ENCODE assay signal across 8 mouse cellular contexts in the genomic region with DNA sequence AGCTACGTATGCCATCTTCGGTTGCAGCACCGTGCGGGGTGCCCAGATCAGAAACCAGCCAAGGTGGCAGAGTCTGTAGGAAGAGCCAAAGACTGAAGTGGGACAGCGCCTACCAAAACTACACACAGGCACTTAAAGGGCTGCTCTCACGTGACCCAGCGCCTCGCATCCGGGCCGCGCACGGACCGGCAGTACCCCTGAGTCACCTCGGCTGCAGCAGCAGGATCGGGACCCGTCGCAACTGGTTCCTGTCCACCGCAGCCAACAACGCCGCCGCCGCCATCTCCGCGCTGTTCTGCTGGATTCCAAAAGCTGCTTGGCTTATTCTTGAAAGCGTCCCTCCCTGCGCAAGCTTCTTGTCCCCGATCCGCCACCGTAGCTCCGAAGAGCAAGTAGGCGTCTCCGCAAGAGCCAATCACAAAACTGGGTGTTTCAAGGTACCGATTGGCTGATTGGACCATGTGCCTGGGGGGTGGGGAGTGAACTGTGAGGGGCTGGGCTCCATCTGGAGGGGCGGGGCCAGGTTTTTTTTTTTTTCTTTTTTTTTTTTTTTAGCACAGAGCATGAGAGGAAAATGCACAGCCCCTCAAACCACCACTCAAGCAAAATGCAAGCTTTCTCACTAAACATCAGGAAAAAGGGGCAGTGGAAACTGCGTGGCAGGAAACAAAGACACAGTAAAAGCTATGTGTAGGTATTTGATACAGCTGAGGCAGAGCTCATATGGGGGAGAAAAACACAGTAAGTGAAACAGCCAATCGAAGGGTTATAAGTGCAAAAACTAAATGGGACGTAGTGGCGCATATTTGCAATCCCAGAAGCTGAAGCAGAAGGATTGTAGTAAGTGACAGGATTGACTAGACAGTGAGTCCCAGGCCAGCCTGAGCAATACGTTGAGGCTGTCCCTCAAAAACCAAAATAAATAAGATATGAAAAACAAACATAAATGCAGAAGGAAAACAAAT. TPM values are rescaled to one million over a fixed set of nuclear protein-coding genes. Genes with fewer than 3 reads are reported as not detected.
DNase-seq lines count a peak whose midpoint lies in the region; ATAC-seq and TF ChIP-seq lines count a peak whose summit lies in the region.

Gene Mccc1 (minus strand): TSS at position 404 of the 965 bp plus-strand sequence.

- peak within 1 kb of the TSS; percentile 67 for H3K9ac ChIP-seq in forebrain, embryonic 12.5 days
- H3K9ac ChIP-seq in heart, postnatal 0 days (replicated peaks; ENCODE audit: low read depth, low read length): peak within 1 kb of the TSS; percentile 65
- H3K9ac ChIP-seq in liver, embryonic 16.5 days (ENCODE audit: low read depth, low read length): peak within 1 kb of the TSS; percentile 70
- H3K9ac ChIP-seq in neural tube, embryonic 13.5 days: peak within 1 kb of the TSS; percentile 81

- 5% methylated on average over 39 of the region's 39 CpGs for WGBS in forebrain, embryonic 12.5 days
- 5% methylated on average over 39 of the region's 39 CpGs for WGBS in heart, postnatal 0 days
- 3% methylated on average over 39 of the region's 39 CpGs for WGBS in liver, embryonic 16.5 days (ENCODE audit: insufficient replicate concordance)
- WGBS in neural tube, embryonic 13.5 days: 5% methylated on average over 39 of the region's 39 CpGs

- H3K4me1 ChIP-seq in E14TG2a.4 (replicated peaks; ENCODE audit: low read depth, low read length): peaks cover 16% of the 10 kb centered on the region
- peaks cover 14% of the 10 kb centered on the region for H3K4me1 ChIP-seq in forebrain, embryonic 12.5 days
- H3K4me1 ChIP-seq in heart, postnatal 0 days (ENCODE audit: control insufficient read depth, insufficient read depth): peaks cover 9% of the 10 kb centered on the region
- H3K4me1 ChIP-seq in liver, embryonic 16.5 days (ENCODE audit: control insufficient read depth, low read depth, low read length): no peaks in the 10 kb centered on the region; the same call in 1 of the 2 replicates
- peaks cover 22% of the 10 kb centered on the region for H3K4me1 ChIP-seq in neural tube, embryonic 13.5 days (replicated peaks)
- H3K4me1 ChIP-seq in testis, adult 2 months (ENCODE audit: control insufficient read depth, insufficient read depth, low read length): no peaks in the 10 kb centered on the region; the same call in 1 of the 2 replicates

- TF ChIP-seq POLR2A in testis, adult 2 months (IDR thresholded peaks at IDR 0.05; ENCODE audit: control insufficient read depth, low read depth, low read length): peak; percentile 67

- TF ChIP-seq EP300 in heart, postnatal 0 days (IDR thresholded peaks at IDR 0.05; ENCODE audit: low read depth): peak; percentile 68; the same call in 1 of the 2 replicates

- peaks cover 9% of the 10 kb centered on the region for H3K36me3 ChIP-seq in E14TG2a.4 (ENCODE audit: insufficient read depth, low read length)
- H3K36me3 ChIP-seq in forebrain, embryonic 12.5 days (replicated peaks): no peaks in the 10 kb centered on the region
- H3K36me3 ChIP-seq in heart, postnatal 0 days (replicated peaks; ENCODE audit: control insufficient read depth, insufficient read depth, low read length): no peaks in the 10 kb centered on the region
- H3K36me3 ChIP-seq in liver, embryonic 16.5 days (ENCODE audit: control insufficient read depth, insufficient read depth): no peaks in the 10 kb centered on the region
- H3K36me3 ChIP-seq in neural tube, embryonic 13.5 days: 0 out of 2 replicates have a peak, but pooled peaks cover 5% of the 10 kb centered on the region
- no peaks in the 10 kb centered on the region for H3K36me3 ChIP-seq in testis, adult 2 months (ENCODE audit: control insufficient read depth, insufficient read depth, low read length)

- no peaks in the 10 kb centered on the region for H3K9me3 ChIP-seq in E14TG2a.4 (ENCODE audit: low read length)
- no peaks in the 10 kb centered on the region for H3K9me3 ChIP-seq in forebrain, embryonic 12.5 days
- no peaks in the 10 kb centered on the region for H3K9me3 ChIP-seq in heart, postnatal 0 days (replicated peaks; ENCODE audit: control insufficient read depth, low read length)
- no peaks in the 10 kb centered on the region for H3K9me3 ChIP-seq in liver, embryonic 16.5 days (replicated peaks; ENCODE audit: control insufficient read depth, low read length)
- H3K9me3 ChIP-seq in neural tube, embryonic 13.5 days: no peaks in the 10 kb centered on the region

- DNase-seq in c-Kit-positive CD71-positive TER-119-positive erythroid progenitor cells, embryonic 14.5 days (ENCODE audit: low spot score): peak; percentile 91
- peak; percentile 97 for DNase-seq in heart, postnatal 0 days (ENCODE audit: low spot score)
- DNase-seq in kidney, postnatal 4 days: peak; percentile 94 to 97

- H3K27ac ChIP-seq in forebrain, embryonic 12.5 days: peak within 1 kb of the TSS; percentile 88
- peak within 1 kb of the TSS; percentile 87 for H3K27ac ChIP-seq in heart, postnatal 0 days (ENCODE audit: low read depth)
- peak within 1 kb of the TSS; percentile 51 for H3K27ac ChIP-seq in liver, embryonic 16.5 days (ENCODE audit: low read length)
- peak within 1 kb of the TSS; percentile 92 for H3K27ac ChIP-seq in neural tube, embryonic 13.5 days (replicated peaks)
- peak within 1 kb of the TSS; percentile 60 for H3K27ac ChIP-seq in testis, adult 2 months (ENCODE audit: control insufficient read depth, insufficient read depth, low read depth, low read length)

- no peaks in the 10 kb centered on the region for H3K27me3 ChIP-seq in E14TG2a.4 (ENCODE audit: insufficient read depth, low read length)
- H3K27me3 ChIP-seq in forebrain, embryonic 12.5 days: no peaks in the 10 kb centered on the region
- H3K27me3 ChIP-seq in heart, postnatal 0 days (ENCODE audit: control insufficient read depth, insufficient read depth, low read length): no peaks in the 10 kb centered on the region
- no peaks in the 10 kb centered on the region for H3K27me3 ChIP-seq in liver, embryonic 16.5 days (ENCODE audit: control insufficient read depth, insufficient read depth, low read depth, low read length)
- H3K27me3 ChIP-seq in neural tube, embryonic 13.5 days: no peaks in the 10 kb centered on the region
- H3K27me3 ChIP-seq in testis, adult 2 months (ENCODE audit: control insufficient read depth, insufficient read depth, low read length): no peaks in the 10 kb centered on the region

- ATAC-seq in forebrain, embryonic 12.5 days (ENCODE audit: low FRiP score): peak; percentile 100
- ATAC-seq in heart, postnatal 0 days (ENCODE audit: insufficient read depth, low read depth): peak; percentile 99
- ATAC-seq in liver, embryonic 16.5 days (ENCODE audit: low read depth): peak; percentile 100
- ATAC-seq in neural tube, embryonic 13.5 days (ENCODE audit: low read depth): peak; percentile 100

- peak within 1 kb of the TSS; percentile 72 for H3K4me2 ChIP-seq in forebrain, embryonic 12.5 days
- peak within 1 kb of the TSS; percentile 72 for H3K4me2 ChIP-seq in heart, postnatal 0 days (ENCODE audit: low read depth, low read length)
- H3K4me2 ChIP-seq in liver, embryonic 16.5 days (ENCODE audit: low read depth, low read length): peak within 1 kb of the TSS; percentile 83
- peak within 1 kb of the TSS; percentile 71 for H3K4me2 ChIP-seq in neural tube, embryonic 13.5 days

- no peak for TF ChIP-seq CTCF in E14TG2a.4 (conservative IDR thresholded peaks at IDR 0.05; ENCODE audit: low read length)
- TF ChIP-seq CTCF in heart, postnatal 0 days (IDR thresholded peaks at IDR 0.05; ENCODE audit: low read depth): no peak
- TF ChIP-seq CTCF in testis, adult 2 months (IDR thresholded peaks at IDR 0.05; ENCODE audit: control insufficient read depth, insufficient read depth, insufficient replicate concordance, low read depth, low read length): no peak

- H3K4me3 ChIP-seq in E14TG2a.4 (replicated peaks; ENCODE audit: low read length): peak within 1 kb of the TSS; percentile 91
- peak within 1 kb of the TSS; percentile 69 for H3K4me3 ChIP-seq in forebrain, embryonic 12.5 days (replicated peaks)
- peak within 1 kb of the TSS; percentile 67 for H3K4me3 ChIP-seq in heart, postnatal 0 days (ENCODE audit: low read depth, low read length)
- peak within 1 kb of the TSS; percentile 73 for H3K4me3 ChIP-seq in liver, embryonic 16.5 days (ENCODE audit: low read depth, low read length)
- H3K4me3 ChIP-seq in neural tube, embryonic 13.5 days: peak within 1 kb of the TSS; percentile 66
- peak within 1 kb of the TSS; percentile 91 for H3K4me3 ChIP-seq in testis, adult 2 months (ENCODE audit: control insufficient read depth, low read depth, low read length)

RNA-seq across cellular contexts. Expression of gene Mccc1, which starts in this region (rescaled TPM):
- 30.1 and 32.7 TPM in 2 replicates for polyA plus RNA-seq in forebrain, embryonic 12.5 days (2016; fragmentation: Nextera tagmentation; extraction: Ambion mirVana)
- total RNA-seq in heart, postnatal 0 days (2014; rRNA removed; ENCODE audit: low replicate concordance): 8.6 and 22.2 TPM in 2 replicates
- 77.0 and 79.3 TPM in 2 replicates for polyA plus RNA-seq in heart, postnatal 0 days (2015; fragmentation: Nextera tagmentation; extraction: Ambion mirVana)
- polyA plus RNA-seq in liver, embryonic 16.5 days (2015; fragmentation: Nextera tagmentation; extraction: Ambion mirVana): 15.3 and 16.0 TPM in 2 replicates
- 33.3 and 37.2 TPM in 2 replicates for polyA plus RNA-seq in neural tube, embryonic 13.5 days (2015; fragmentation: Nextera tagmentation; extraction: Ambion mirVana)
- polyA plus RNA-seq in testis, adult 2 months (2012; rRNA removed): 3.6 and 3.9 TPM in 2 replicates

Comparison
In these comparisons a context has a peak if more than half of its experiments do, and no peak if none do; other contexts are left out.
1. Peak in every context shown above with its lines: DNase-seq, ATAC-seq, H3K4me3 ChIP-seq and H3K27ac ChIP-seq.